Mouse (Mus musculus) forebrain, embryonic 11.5 days (tissue): ENCODE results near the gene Trip12. TPM values are rescaled to one million over a fixed set of nuclear protein-coding genes. Genes with fewer than 3 reads are reported as not detected.
A peak's percentile ranks its signal among the peaks of the same experiment; 100 is the strongest.

ENCODE experiments used
- ATAC-seq: fragments of 200-750 bp; cut with Nextera tagmentation; replicated peaks from 2 replicates; pipeline ENCODE4 v1.8.0; 2017; ENCODE audit warnings: moderate TSS enrichment; ENCODE audit not compliant: low FRiP score
- DNase-seq: peaks from one replicate; pipeline ENCODE4 v3.0.0-alpha.2; 2017; ENCODE audit warnings: low spot score
- H3K27ac ChIP-seq: fragments of 300-500 bp; sonication (generic); 2 replicates; pipeline ENCODE4 v1.5.1; 2014; ENCODE audit warnings: low read depth, low read length
- H3K27me3 ChIP-seq: fragments of 300-500 bp; sonication (generic); 2 replicates; pipeline ENCODE4 v1.6.1; 2014; ENCODE audit warnings: mild to moderate bottlenecking, low read length, mixed read lengths; ENCODE audit not compliant: control insufficient read depth, insufficient read depth
- H3K36me3 ChIP-seq: fragments of 300-500 bp; sonication (generic); 2 replicates; pipeline ENCODE4 v1.6.1; 2014; ENCODE audit warnings: mild to moderate bottlenecking, low read length, moderate library complexity, mixed read lengths; ENCODE audit not compliant: control insufficient read depth, insufficient read depth
- H3K4me1 ChIP-seq: fragments of 300-500 bp; sonication (generic); replicated peaks from 2 replicates; pipeline ENCODE4 v1.6.1; 2014; ENCODE audit warnings: low read length, mixed read lengths; ENCODE audit not compliant: control insufficient read depth, insufficient read depth
- H3K4me2 ChIP-seq: fragments of 300-500 bp; sonication (generic); 2 replicates; pipeline ENCODE4 v1.6.1; 2014; ENCODE audit warnings: low read depth, mild to moderate bottlenecking, low read length, moderate library complexity, mixed read lengths; ENCODE audit not compliant: severe bottlenecking
- H3K4me3 ChIP-seq: fragments of 300-500 bp; sonication (generic); 2 replicates; pipeline ENCODE4 v1.5.1; 2014; ENCODE audit warnings: low read depth, low read length
- H3K9ac ChIP-seq: fragments of 300-500 bp; sonication (generic); 2 replicates; pipeline ENCODE4 v1.6.1; 2014; ENCODE audit warnings: low read length
- H3K9me3 ChIP-seq: fragments of 300-500 bp; sonication (generic); 2 replicates; pipeline ENCODE4 v1.6.1; 2016; ENCODE audit warnings: low read length, mixed read lengths; ENCODE audit not compliant: control insufficient read depth
- WGBS: fragments of 180-500 bp; shearing (Covaris S2); extraction: QIAGEN DNeasy Blood & Tissue Kit; methylation state at CpG from one replicate; pipeline ENCODE4 v1.1.7; 2014; 5-methylcytosine and 5-hydroxymethylcytosine counted together
- polyA plus RNA-seq: library from polyadenylated mRNA; unstranded; fragments of >200 nt; fragmentation: Nextera tagmentation; extraction: Ambion mirVana; gene quantifications from 2 replicates; pipeline ENCODE4 v1.2.1, GENCODE M21; 2014

Trip12 gene
- polyA plus RNA-seq, 1 experiment from 2014 or later, result 98.9 TPM

GRCm38 (mm10) chr1:84851512-84852235 lies 11.4 kb upstream of the Trip12 start:
- H3K9ac ChIP-seq, result no peak overlapping the region
- no peaks in the 10 kb centered on the region for H3K9me3 ChIP-seq
- H3K36me3 ChIP-seq, result no peaks in the 10 kb centered on the region
- WGBS, result 30% methylated on average over 9 of the region's 9 CpGs
- no peak overlapping the region for H3K27ac ChIP-seq
- no peaks in the 10 kb centered on the region for H3K4me1 ChIP-seq
- no peak for ATAC-seq
- H3K4me3 ChIP-seq, result no peak overlapping the region
- no peaks in the 10 kb centered on the region for H3K27me3 ChIP-seq
- no peak overlapping the region for H3K4me2 ChIP-seq
- no peak for DNase-seq

- 92% methylated on average over 7 of the region's 7 CpGs for WGBS
- Histone ChIP-seq H3K9ac (no peak overlapping the region), H3K9me3 (no peaks in the 10 kb centered on the region), H3K4me3 (no peak overlapping the region), H3K27ac (no peak overlapping the region), H3K36me3 (no peaks in the 10 kb centered on the region), H3K4me1 (no peaks in the 10 kb centered on the region), H3K27me3 (no peaks in the 10 kb centered on the region), H3K4me2 (no peak overlapping the region)
- no peak for ATAC-seq
- DNase-seq, result no peak
These were observed 10.2 kb upstream of the Trip12 start for GRCm38 (mm10) chr1:84850471-84850870.

GRCm38 (mm10) chr1:84849804-84850203 lies 9.5 kb upstream of the Trip12 start:
- ATAC-seq, result no peak
- Histone ChIP-seq H3K9ac (no peak overlapping the region), H3K27me3 (no peaks in the 10 kb centered on the region), H3K4me1 (no peaks in the 10 kb centered on the region), H3K36me3 (no peaks in the 10 kb centered on the region), H3K27ac (no peak overlapping the region), H3K9me3 (no peaks in the 10 kb centered on the region), H3K4me2 (no peak overlapping the region), H3K4me3 (no peak overlapping the region)
- DNase-seq, result no peak
- 94% methylated on average over 7 of the region's 7 CpGs for WGBS

- WGBS, result 92% methylated on average over 6 of the region's 6 CpGs
- Histone ChIP-seq H3K4me2 (no peak overlapping the region), H3K27ac (no peak overlapping the region), H3K4me1 (no peaks in the 10 kb centered on the region), H3K9ac (no peak overlapping the region), H3K9me3 (no peaks in the 10 kb centered on the region), H3K4me3 (no peak overlapping the region), H3K27me3 (no peaks in the 10 kb centered on the region), H3K36me3 (no peaks in the 10 kb centered on the region)
- ATAC-seq, result no peak
- no peak for DNase-seq
These were observed 8.6 kb upstream of the Trip12 start for GRCm38 (mm10) chr1:84848801-84849455.

GRCm38 (mm10) chr1:84848335-84848734 lies 8.0 kb upstream of the Trip12 start:
- Histone ChIP-seq H3K4me1 (no peaks in the 10 kb centered on the region), H3K27me3 (no peaks in the 10 kb centered on the region), H3K9ac (no peak overlapping the region), H3K9me3 (no peaks in the 10 kb centered on the region), H3K27ac (no peak overlapping the region), H3K4me2 (no peak overlapping the region), H3K36me3 (no peaks in the 10 kb centered on the region), H3K4me3 (no peak overlapping the region)
- DNase-seq, result no peak
- ATAC-seq, result no peak
- 90% methylated on average over 3 of the region's 3 CpGs for WGBS

GRCm38 (mm10) chr1:84847698-84848097 lies 7.4 kb upstream of the Trip12 start:
- DNase-seq, result no peak
- ATAC-seq, result no peak

GRCm38 (mm10) chr1:84843366-84843765 lies 3.0 kb upstream of the Trip12 start:
- no peak for DNase-seq
- WGBS, result 86% methylated on average over 2 of the region's 2 CpGs
- H3K9me3 ChIP-seq, result no peaks in the 10 kb centered on the region

More at GRCm38 (mm10) chr1:84847698-84848097, 7.4 kb upstream of the Trip12 start:
- Histone ChIP-seq H3K36me3 (no peaks in the 10 kb centered on the region), H3K4me2 (no peak overlapping the region), H3K9me3 (no peaks in the 10 kb centered on the region), H3K4me1 (no peaks in the 10 kb centered on the region), H3K27ac (no peak overlapping the region), H3K27me3 (no peaks in the 10 kb centered on the region), H3K9ac (no peak overlapping the region), H3K4me3 (no peak overlapping the region)
- 89% methylated on average over 7 of the region's 7 CpGs for WGBS

GRCm38 (mm10) chr1:84841061-84841460 lies 745 bp upstream of the Trip12 start:
- DNase-seq (no peak), ATAC-seq (no peak)
- H3K27ac ChIP-seq, result no peak overlapping the region
- no peaks in the 10 kb centered on the region for H3K9me3 ChIP-seq
- peak overlapping the region; percentile 96 for H3K4me3 ChIP-seq
- 73% methylated on average over 3 of the region's 3 CpGs for WGBS
- H3K27me3 ChIP-seq, result no peaks in the 10 kb centered on the region
- H3K4me1 ChIP-seq, result no peaks in the 10 kb centered on the region
- peak overlapping the region; percentile 77; the same call in 1 of the 2 replicates for H3K4me2 ChIP-seq
- H3K36me3 ChIP-seq, result no peaks in the 10 kb centered on the region
- H3K9ac ChIP-seq, result no peak overlapping the region; the same call in 1 of the 2 replicates

More at GRCm38 (mm10) chr1:84843366-84843765, 3.0 kb upstream of the Trip12 start:
- Histone ChIP-seq H3K36me3 (no peaks in the 10 kb centered on the region), H3K4me3 (no peak overlapping the region), H3K4me2 (no peak overlapping the region), H3K9ac (no peak overlapping the region), H3K4me1 (no peaks in the 10 kb centered on the region), H3K27ac (no peak overlapping the region), H3K27me3 (no peaks in the 10 kb centered on the region)
- no peak for ATAC-seq
